Mouse (Mus musculus) adrenal gland, postnatal 36 days (tissue): ENCODE measurements around the gene Maml1. TPM values are rescaled to one million over a fixed set of nuclear protein-coding genes. Genes with fewer than 3 reads are reported as not detected.
"Not testable (repeated sequence)": the region's sequence is repeated elsewhere in the genome, so short reads cannot be mapped to it uniquely, and the experiment has no call there.

Experiments used
- DNase-seq, 2 experiments: peaks; one replicate each; pipeline ENCODE4 v3.0.0; 2021; ENCODE audit warnings: mixed read lengths in 1 of 2
- long read RNA-seq, 2 experiments: library from polyadenylated mRNA; stranded (forward); transcript quantifications; one replicate each; pipeline ENCODE4 v2.0.0; 2021; ENCODE audit warnings: borderline sequencing depth in 2 of 2
- total RNA-seq, 2 experiments: library from RNA; stranded (reverse); gene quantifications; 2 replicates each; pipeline ENCODE4 v1.2.3; 2021

Maml1 gene
- total RNA-seq, result 10 to 100 TPM; 24.7 to 26.0 TPM
- long read RNA-seq, experiment 1, partial matches to known transcripts, result 0 of 1 reads
- long read RNA-seq, experiment 1, other reads (novel, unspliced or antisense), result 1 of 1 reads
- long read RNA-seq, experiment 2, partial matches to known transcripts, result 2 of 2 reads
- long read RNA-seq, experiment 2, other reads (novel, unspliced or antisense), result 0 of 2 reads

- DNase-seq, result peak; percentile 97 to 98
Observed at GRCm38 (mm10) chr11:50292190-50292855, at the start of gene Maml1. Gene Maml1 (minus strand): TSS chr11:50292311.

GRCm38 (mm10) chr11:50336891-50337290 lies 44.8 kb upstream of the Maml1 start:
- no peak for DNase-seq

GRCm38 (mm10) chr11:50336126-50336525 lies 44.0 kb upstream of the Maml1 start:
- DNase-seq, result no peak

- DNase-seq, result peak in 1 of 2 experiments; percentile 41
Observed at GRCm38 (mm10) chr11:50333181-50333580, 41.1 kb upstream of the Maml1 start.

GRCm38 (mm10) chr11:50329378-50329777 lies 37.3 kb upstream of the Maml1 start:
- no peak for DNase-seq

GRCm38 (mm10) chr11:50328075-50328625 lies 36.0 kb upstream of the Maml1 start:
- DNase-seq, result no peak

- no peak for DNase-seq
Observed at GRCm38 (mm10) chr11:50326302-50326966, 34.3 kb upstream of the Maml1 start.

- peak; percentile 97 for DNase-seq
Observed at GRCm38 (mm10) chr11:50325496-50326301, 33.6 kb upstream of the Maml1 start, which contains the start of gene Canx. Gene Canx (minus strand): TSS chr11:50325673.

GRCm38 (mm10) chr11:50324751-50325471 lies 32.8 kb upstream of the Maml1 start:
- peak; percentile 59 to 73 for DNase-seq

GRCm38 (mm10) chr11:50323843-50324242 lies 31.7 kb upstream of the Maml1 start:
- DNase-seq, result no peak

- no peak for DNase-seq
Observed at GRCm38 (mm10) chr11:50322345-50322744, 30.2 kb upstream of the Maml1 start.

GRCm38 (mm10) chr11:50321239-50321638 lies 29.1 kb upstream of the Maml1 start:
- no peak for DNase-seq

- DNase-seq, result not testable (repeated sequence)
Observed at GRCm38 (mm10) chr11:50319343-50319742, 27.2 kb upstream of the Maml1 start.

GRCm38 (mm10) chr11:50312803-50313202 lies 20.7 kb upstream of the Maml1 start:
- no peak for DNase-seq

GRCm38 (mm10) chr11:50303406-50303805 lies 11.3 kb upstream of the Maml1 start:
- DNase-seq, result no peak

GRCm38 (mm10) chr11:50291321-50292165 lies 568 bp downstream of the Maml1 start:
- peak; percentile 66 for DNase-seq

- peak in 1 of 2 experiments; percentile 20 for DNase-seq
Observed at GRCm38 (mm10) chr11:50290486-50291225, 1.5 kb downstream of the Maml1 start.

- DNase-seq, result no peak
Observed at GRCm38 (mm10) chr11:50286428-50286827, 5.7 kb downstream of the Maml1 start.

- no peak for DNase-seq
Observed at GRCm38 (mm10) chr11:50285696-50286095, 6.4 kb downstream of the Maml1 start.

- no peak for DNase-seq
Observed at GRCm38 (mm10) chr11:50285263-50285662, 6.8 kb downstream of the Maml1 start.
